Mouse (Mus musculus): Measurements from ENCODE around the gene Tmprss9.

GRCm38 (mm10) chr10:80940988-80941347 lies 69.3 kb downstream of the Tmprss9 start:
- TF ChIP-seq CTCF (IDR thresholded peaks at IDR 0.05; ENCODE audit: low read depth), result no peak
- no peak for TF ChIP-seq EP300 (optimal IDR thresholded peaks at IDR 0.05)
